Mouse (Mus musculus) urinary bladder, postnatal 0 days (tissue): ENCODE results near the gene Dnajc1. TPM values are rescaled to one million over a fixed set of nuclear protein-coding genes. Genes with fewer than 3 reads are reported as not detected.

Experiments used
- polyA plus RNA-seq: library from polyadenylated mRNA; unstranded; fragments of >200 nt; fragmentation: Nextera tagmentation; extraction: Ambion mirVana; gene quantifications from 2 replicates; pipeline ENCODE4 v1.2.1, GENCODE M21; 2015

Gene Dnajc1
- 37.1 and 43.9 TPM in 2 replicates for polyA plus RNA-seq

GRCm38 (mm10) chr2:18392331-18393021, at the start of gene Dnajc1:
Gene Dnajc1 (minus strand): TSS chr2:18392830.

